Mouse (Mus musculus) spleen, adult 2 months (tissue): Measurements from ENCODE around the gene Zfp534.
"Not testable (repeated sequence)": the region's sequence is repeated elsewhere in the genome, so short reads cannot be mapped to it uniquely, and the experiment has no call there.

ENCODE experiments used
- CTCF ChIP-seq: fragments of 200-500 bp; IDR thresholded peaks from 2 replicates; pipeline ENCODE4 v1.5.1; 2011; ENCODE audit warnings: mild to moderate bottlenecking, inconsistent platforms; ENCODE audit not compliant: insufficient read depth, insufficient read length, insufficient replicate concordance; ENCODE audit errors: extremely low read depth
- POLR2A ChIP-seq: fragments of 200-500 bp; IDR thresholded peaks from 2 replicates; pipeline ENCODE4 v1.6.1; 2011; ENCODE audit warnings: low read depth, low read length, inconsistent platforms

- TF ChIP-seq CTCF, POLR2A: not testable (repeated sequence)
These were observed 47.1 kb downstream of the Zfp534 start for GRCm38 (mm10) chr4:147655245-147655644.
